Mouse (Mus musculus) erythroblast, adult 5-6 weeks (primary cell): ENCODE measurements around the gene Slc27a4. TPM values are rescaled to one million over a fixed set of nuclear protein-coding genes. Genes with fewer than 3 reads are reported as not detected.
A peak's percentile ranks its signal among the peaks of the same experiment; 100 is the strongest.

Experiments
- ATAC-seq: replicated peaks from 2 replicates; pipeline ENCODE4 v1.8.0; 2016; ENCODE audit warnings: moderate number of reproducible peaks, mild to moderate bottlenecking, moderate TSS enrichment, inconsistent platforms; ENCODE audit not compliant: poor library complexity, low FRiP score, severe bottlenecking
- total RNA-seq, 2 experiments: library from RNA; stranded (forward) in 1 of 2; stranded (reverse) in 1 of 2; fragments of 150-400 nt in 1 of 2; fragments of 200-764, 138-1000 nt in 1 of 2; gene quantifications; 2 replicates each; pipeline versions ENCODE4 v1.2.3 to v1.2.4; 2015 to 2017; ENCODE audit warnings: low replicate concordance in 2 of 2

Gene Slc27a4
- total RNA-seq, 2 experiments from 2014 or later: 4.2 to 5.1 TPM

DNA sequence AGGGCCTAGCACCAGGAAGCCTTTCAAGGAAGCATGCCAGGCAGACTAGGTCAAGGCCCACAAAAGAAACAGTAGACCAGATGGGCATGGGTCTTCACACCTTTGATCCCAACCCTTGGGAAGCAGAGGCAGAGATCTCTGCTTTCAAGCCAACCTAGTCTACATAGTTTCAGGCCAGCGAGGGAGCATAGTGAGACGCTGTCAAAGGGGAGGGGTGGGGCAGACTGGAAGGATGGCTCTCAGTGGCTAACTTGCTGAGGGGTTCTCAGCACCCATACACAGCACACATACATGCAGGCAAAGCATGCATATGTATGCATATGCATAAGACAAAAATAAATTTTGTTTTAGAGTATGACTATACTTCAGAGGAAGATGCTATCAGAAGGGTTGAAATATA is 16.9 kb downstream of the Slc27a4 start:
- no peak for ATAC-seq

- ATAC-seq: 0 out of 2 replicates have a peak, but pooled peaks have one; percentile 36
These were observed 17.8 kb downstream of the Slc27a4 start, which contains the start of gene Urm1 for GRCm38 (mm10) chr2:29820025-29820817. Gene Urm1 (plus strand): TSS chr2:29820075.

DNA sequence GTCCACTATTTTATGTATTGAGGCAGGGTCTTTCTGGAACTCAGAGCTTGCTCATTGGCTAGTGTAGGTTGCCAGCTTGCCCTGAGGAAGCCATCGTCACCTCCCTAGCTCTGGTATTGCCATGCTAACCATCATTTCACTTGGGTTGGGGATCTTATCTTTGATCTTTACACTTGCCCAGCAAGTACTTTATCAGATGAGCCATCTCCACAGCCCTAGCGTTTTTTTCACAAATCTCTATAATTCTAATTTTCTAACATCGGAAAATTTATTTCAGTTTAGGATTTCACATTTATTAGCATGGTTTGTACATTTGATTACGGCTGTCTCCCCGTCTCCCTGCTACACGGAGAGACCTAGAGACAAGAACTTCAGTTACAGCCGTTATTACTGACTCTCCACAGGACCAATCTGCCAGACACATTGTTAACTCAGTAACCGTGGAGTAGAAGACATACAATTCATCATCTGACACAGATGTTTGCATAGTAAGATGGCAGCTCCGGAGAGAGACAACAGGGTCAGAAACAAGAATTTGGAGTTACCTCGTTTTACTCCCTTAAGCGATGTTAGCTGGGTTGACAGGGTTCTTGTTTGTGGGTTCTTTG is 24.0 kb downstream of the Slc27a4 start:
- peak; percentile 3; the same call in 1 of the 2 replicates for ATAC-seq

DNA sequence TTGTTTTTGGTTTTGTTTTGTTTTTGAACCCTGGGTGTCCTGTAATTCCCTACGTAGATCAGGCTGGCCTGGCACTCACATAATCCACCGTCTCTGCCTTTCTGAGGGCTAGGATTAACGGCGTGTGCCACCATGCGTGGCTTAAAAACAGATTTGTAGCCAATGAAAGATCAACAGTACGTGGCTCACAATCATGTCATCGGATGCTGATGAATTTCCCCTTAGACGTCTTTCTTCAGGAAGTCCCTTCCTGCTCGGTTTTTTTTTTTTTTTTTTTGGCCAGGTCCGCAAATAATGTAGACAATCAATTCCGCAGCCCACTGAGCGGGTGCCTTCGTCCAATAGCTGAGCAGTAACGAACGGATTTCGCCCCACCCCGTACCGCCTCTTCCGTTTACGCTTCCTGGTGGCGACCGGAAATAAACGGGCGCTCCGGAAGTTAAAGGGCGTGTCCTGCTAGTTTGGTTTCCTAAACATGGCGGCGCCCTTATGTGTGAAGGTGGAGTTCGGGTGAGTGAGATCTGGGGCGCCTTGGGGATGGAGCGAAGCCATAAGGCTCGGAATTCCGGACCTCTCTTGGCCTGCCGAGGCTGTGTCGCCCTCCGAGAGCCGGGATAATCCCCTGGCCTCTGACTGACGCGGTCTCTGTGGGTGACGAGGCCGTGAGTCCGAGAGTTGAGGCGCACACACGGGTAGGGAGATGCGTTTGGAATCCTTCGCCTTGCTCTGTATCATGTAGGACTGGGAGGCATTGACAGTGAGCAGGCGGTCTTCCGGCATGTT is 24.7 kb downstream of the Slc27a4 start:
- peak; percentile 99 for ATAC-seq

DNA sequence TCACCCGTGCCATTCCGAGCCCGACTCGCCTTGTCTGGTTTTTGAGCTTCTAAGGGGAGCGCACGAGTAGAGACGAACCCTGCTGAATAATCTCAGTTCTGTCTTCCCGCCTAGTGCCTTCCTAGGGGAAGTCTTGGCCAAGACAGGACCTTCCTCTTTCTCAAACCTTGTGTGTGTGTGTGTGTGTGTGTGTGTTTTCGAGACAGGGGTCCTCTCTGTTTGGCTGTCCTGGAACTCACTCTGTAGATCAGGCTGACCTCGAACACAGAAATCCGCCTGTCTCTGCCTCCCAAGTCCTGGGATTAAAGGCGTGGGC is 25.2 kb downstream of the Slc27a4 start:
- ATAC-seq: no peak

GRCm38 (mm10) chr2:29831106-29831505 is 28.7 kb downstream of the Slc27a4 start:
- no peak for ATAC-seq

DNA sequence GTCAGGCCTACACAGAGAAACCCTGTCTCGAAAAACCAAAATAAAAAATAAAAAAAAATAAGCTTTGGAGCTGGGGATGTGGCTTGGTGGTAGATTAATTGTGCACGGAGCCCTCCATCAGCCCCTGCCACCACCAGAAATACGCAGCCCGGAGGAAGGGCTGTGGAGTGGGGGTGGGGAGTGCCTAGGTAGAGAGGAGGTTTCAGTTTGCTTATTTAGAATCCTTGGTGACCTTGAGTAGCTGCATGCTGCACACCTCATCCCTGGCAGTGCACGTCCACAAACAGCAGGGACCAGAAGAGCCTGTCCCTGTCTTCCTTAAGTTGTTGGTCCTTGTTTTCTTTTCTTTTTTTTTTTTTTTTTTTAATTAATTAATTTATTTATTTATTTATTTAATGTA is 31.4 kb downstream of the Slc27a4 start:
- no peak for ATAC-seq

- no peak for ATAC-seq
These were observed 33.0 kb downstream of the Slc27a4 start for GRCm38 (mm10) chr2:29835391-29835899.

GRCm38 (mm10) chr2:29839460-29839859 is 37.0 kb downstream of the Slc27a4 start:
- no peak for ATAC-seq

DNA sequence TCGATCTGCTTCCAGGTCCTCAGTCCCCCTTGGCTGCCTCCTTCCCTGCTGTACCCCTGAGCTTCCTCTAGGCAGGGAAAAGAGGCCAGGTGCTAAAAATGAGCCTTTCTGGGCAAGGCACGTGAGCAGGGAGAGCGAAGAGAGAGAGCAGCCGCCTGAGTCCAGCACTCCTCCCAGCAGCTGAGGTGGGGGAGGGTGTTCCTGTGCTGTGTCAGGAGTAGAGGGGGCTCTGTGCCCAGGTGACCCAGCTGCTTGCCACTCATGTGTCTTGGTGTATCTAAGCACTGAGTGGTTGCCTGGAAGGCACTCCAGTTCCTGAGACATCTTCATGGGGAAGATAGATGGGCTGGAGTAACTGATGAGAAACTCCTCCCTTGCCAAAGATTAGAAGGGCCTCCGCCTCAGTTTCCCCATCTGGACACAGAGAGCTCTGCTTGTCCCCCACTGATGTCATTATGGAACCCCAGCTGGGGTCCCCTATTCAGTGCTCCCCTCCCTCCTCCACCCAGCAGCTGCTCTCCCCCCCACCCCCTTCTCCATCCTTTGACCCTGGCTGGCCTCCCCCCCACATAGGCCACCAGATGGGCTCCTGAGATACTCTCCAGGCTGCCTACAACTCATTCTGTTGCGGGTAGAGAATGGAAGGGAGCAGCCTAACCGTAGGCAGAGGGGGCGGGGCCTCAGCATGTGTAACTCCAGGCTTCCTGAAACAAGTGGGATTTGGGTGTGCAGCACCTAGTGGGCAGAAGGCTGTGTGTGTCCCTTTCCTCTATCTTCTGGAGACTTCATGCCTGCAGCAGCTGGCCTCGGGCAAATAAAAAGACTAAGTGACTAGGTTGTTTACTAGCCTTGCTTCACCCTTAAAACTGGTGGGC is 41.0 kb downstream of the Slc27a4 start:
- ATAC-seq: no peak

DNA sequence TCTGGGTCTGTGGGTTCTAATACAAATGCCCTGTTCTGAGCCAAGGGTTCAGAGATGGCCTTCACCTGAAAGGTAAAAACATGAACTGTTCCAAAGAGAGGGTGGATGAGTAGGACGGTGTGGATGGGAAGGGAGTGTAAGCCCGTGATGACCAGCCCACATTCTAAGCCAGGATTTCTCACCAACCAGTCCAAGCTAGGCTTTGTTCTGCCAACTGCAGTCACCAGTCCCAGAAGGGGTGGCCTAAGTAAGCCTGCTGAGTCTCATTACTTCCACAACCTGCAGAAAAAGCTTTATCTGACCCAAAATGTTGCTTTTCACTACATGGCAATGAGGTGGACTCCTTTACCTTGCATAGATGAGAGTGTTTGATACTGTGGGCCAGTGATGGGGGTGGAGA is 41.7 kb downstream of the Slc27a4 start:
- no peak for ATAC-seq

GRCm38 (mm10) chr2:29844661-29845060 is 42.2 kb downstream of the Slc27a4 start:
- no peak for ATAC-seq

DNA sequence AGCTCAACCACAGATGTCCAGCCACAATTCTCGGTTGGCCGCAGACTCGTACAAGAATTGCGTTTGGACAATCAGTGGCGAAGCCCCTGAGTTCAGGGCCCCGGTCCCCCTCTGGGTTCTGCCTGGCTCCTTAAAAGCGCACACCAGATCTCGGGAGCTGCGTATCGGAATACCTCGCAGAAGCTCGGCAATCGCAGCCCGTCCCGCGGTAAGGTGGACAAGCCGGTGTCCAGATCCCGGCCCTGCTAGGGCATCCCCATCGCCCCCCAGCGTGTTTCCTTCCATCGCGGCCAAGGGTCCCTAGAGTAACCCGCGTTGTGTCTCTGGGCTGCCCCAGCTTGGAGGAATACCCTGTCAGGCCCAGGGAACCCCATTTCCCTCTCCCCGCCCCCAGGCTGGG is 43.2 kb downstream of the Slc27a4 start:
- ATAC-seq: no peak

GRCm38 (mm10) chr2:29846061-29846853 is 43.8 kb downstream of the Slc27a4 start:
- ATAC-seq: no peak

GRCm38 (mm10) chr2:29846911-29847310 is 44.5 kb downstream of the Slc27a4 start:
- no peak for ATAC-seq

DNA sequence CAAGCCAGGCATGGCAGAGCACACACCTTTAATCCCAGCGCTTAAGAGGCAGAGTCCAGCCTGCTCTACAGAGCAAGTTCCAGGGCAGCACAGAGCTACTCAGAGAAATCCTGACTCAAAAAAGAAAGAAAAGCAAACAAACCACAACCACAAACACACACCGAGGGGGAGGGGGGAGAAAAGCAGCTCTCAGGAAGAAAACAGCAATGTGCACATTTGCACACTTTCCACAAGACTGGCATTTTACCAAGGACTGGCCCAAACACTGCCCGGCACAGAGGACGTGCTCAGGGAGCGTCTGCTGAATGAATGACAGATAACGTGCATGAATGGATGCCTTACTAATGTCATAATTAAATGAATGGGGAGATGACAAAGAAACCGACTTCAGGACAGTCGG is 46.6 kb downstream of the Slc27a4 start:
- no peak for ATAC-seq

- ATAC-seq: no peak
These were observed 47.5 kb downstream of the Slc27a4 start for GRCm38 (mm10) chr2:29849841-29850480.

DNA sequence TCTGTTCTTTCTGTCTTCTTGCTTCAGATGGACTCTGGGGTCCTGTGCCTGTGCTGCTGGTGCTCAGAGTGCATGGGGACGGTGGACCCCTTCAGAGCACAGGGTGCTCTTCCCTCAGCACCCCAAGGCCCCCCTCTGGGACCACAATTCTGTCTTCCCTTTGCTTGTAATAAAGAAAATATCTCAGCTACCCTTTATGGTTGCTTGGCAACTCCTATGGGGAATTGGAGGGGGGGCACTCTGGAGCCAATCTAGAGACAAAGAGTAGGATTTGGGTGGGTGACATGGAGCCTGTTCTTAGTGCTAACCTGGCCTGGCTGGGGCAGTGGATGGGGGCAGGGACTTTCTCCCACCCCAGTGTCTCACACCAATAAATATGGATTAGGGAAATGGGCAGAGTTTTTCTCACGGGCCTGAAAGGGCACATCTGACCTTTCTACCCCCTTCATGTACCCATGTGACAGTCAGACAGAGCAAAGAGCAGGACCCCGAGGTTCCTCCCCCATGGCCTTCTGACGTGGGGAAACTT is 50.6 kb downstream of the Slc27a4 start:
- ATAC-seq: no peak
